Mouse (Mus musculus): ENCODE results near the gene Tes. TPM values are rescaled to one million over a fixed set of nuclear protein-coding genes. Genes with fewer than 3 reads are reported as not detected.

The Tes gene
- total RNA-seq, 2 experiments from 2014 or later: 5.0 to 12.9 TPM

DNA sequence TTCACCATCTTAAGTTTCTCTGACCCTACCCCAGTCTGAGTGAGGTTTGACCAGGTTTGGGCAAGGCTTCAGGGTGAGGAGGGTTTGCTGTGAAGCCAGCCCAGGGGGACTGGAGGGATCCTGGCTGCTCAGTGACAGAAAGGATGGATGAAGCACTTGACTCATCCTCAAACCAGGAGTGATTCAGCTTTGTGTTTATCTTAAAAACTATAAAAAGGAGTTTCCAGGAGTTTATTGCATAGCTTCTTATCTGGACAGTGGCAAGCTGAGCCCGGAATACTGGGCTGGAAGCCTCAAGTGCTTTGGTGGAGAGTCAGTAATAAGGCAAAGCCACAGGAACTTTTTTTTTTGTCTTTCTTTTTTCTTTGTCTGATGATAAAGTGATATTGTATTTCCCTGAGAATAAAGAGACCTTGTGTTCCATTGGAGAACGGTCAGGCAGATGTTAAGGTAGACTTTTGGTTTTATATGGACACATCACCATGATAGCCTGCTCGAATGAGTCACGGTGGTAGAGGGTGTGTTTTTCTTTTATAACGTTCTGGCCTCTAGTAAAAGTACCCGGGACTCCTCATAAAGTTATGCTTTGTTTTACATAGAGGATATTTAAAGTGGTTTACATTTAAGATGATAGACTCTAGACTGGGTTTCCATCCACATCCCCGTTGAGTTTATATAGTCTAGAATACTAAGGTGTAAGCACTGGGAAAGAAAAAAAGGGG is 8.0 kb downstream of the Tes start:
- ATAC-seq (replicated peaks; ENCODE audit: low FRiP score, poor library complexity, severe bottlenecking): no peak

DNA sequence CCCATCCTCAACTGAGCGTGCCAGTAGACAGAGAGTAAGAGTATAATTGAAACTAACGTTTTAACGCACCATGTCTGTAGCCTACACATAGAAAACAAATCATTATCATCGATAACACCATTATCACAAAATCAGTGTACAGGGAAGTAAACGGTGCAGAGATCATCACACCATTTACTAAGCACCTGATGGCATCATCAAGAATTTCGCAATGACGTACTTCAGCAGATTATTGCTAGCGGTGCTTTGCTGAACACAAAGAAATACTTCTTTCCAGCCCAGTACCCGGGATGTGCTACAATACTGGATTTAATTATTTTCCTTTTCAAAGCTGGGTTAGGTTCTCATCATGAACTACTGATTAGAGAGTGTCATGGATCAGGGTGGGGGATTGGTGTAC is 12.3 kb downstream of the Tes start:
- ATAC-seq (replicated peaks; ENCODE audit: low FRiP score, poor library complexity, severe bottlenecking): no peak

DNA sequence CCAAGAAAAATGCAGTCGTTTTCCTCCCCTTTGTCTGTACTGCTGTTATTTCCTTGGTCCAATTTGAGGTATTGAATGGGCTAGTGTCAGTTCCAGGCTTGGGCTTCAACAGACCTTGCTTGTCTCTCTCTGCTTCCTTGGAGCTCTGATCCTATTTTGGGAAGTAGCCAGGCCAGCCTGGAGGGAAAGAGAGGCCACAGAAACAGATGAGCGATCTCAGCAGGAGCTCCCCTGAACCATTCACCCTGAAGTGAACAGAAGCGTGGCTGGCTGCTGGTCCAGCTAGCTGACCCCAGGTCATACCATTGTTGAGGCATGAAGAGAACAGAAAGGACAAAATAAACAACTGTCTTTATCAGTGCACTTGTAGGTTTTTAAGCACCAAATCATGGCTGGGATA is 12.8 kb downstream of the Tes start:
- no peak for ATAC-seq (replicated peaks; ENCODE audit: low FRiP score, poor library complexity, severe bottlenecking)

DNA sequence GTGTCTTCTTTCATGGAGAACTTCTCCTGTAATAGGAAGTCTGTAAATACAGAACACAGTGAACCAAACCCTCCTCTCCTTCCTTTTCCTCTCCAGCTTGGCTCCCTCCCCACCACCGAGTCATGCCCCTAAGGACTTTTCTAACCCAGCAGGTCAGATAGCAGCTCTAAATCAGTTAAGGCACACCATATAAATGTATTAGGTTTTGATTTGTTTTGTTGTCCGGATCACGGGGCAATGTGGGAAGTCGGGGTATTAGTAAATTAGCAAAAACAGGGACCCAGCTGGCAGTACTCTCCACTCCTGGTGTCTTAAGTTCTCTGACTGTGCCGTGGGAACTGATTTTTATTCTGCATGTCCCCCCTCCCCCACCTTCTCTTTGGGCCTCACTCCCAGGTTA is 14.4 kb downstream of the Tes start:
- ATAC-seq (replicated peaks; ENCODE audit: low FRiP score, poor library complexity, severe bottlenecking): no peak

DNA sequence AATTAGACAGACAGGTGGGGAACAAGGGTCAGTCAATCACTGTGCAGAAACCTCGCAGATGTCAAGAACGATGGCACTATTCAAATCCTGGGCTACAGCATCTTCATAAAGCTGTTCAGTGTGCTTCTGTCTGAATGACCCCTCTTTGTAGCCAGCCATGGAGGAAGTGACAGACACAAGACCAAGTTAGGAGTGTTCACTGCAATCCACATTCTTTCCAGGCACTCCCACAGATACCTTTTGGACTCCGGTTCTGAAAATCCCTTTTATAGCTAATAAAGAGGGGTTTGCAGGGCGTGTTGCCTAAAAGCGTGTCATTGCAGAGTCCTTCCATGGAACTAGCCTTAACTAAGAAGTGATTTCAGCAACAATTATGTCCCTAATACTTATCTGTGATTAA is 14.9 kb downstream of the Tes start:
- ATAC-seq (replicated peaks; ENCODE audit: low FRiP score, poor library complexity, severe bottlenecking): no peak

DNA sequence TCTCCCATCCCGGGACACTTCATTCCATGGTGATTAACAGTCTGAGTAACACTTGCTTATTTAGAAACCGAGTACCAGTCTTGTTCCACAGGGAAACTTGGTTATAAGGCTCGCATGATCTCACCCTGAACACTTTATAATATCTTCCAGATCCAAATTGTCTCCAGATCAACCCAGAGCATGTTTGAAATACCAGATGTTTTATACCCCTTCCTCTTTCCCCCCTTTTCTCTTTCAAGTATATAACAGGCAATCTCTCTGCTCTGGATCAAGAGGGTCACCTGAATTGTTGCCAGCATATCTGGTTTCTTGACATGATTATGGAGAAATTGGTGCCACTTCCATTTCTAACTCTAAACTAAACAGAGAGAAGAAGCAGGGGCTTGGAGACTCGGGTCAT is 17.3 kb downstream of the Tes start:
- ATAC-seq (replicated peaks; ENCODE audit: low FRiP score, poor library complexity, severe bottlenecking): no peak

DNA sequence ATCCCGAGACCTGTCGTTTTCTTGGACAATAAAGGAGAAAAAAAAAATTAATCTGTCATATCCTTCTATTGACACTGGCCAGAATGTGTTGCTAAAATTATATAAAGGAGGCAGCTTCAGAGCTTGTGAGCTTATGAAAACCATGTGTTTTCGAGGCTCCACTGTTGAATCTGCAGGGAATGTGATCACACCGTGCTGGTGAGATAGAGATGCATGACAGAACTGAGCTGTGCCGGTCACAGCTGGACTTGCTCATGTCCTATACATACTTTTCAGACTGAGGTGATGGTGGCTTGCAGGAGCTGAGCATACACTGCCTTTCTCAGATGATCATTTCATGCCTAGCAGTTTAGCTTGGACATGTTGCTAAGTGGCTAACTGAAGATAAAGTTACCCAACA is 17.9 kb downstream of the Tes start:
- ATAC-seq (replicated peaks; ENCODE audit: low FRiP score, poor library complexity, severe bottlenecking): no peak

DNA sequence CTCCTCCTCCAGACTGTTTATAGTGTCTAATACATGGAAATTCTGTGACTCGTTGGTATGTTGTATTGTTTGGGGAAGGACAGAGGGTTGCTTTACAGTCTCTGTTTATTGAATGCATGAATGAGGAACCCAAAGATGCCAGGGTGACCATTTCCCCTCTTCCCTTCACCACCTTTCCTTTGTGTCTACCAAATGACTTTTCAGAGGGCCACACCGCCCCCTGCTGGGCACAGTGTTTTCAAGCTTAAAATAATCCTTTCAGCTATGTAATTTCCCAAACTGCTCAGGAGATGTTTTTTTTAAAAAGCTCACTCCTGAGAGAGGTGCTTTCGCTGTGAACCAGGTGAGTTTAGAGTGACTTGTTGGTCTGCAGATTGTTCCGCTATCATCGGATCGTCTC is 22.5 kb downstream of the Tes start:
- ATAC-seq (replicated peaks; ENCODE audit: low FRiP score, poor library complexity, severe bottlenecking): no peak

DNA sequence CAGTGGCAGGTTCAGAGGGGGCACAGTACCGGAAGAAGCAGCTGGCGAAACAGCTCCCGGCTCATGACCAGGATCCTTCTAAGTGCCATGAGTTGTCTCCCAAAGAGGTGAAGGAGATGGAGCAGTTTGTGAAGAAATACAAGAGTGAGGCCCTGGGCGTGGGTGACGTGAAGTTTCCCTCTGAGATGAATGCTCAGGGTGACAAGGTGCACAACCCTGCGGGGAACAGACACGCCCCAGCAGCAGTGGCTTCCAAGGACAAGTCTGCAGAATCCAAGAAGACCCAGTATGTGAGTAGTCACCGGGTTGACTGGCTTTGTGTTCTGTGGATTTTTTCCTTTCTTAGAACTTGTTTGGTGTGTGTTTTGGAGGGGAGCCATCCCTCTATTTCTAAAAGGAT is 32.4 kb downstream of the Tes start:
- ATAC-seq (replicated peaks; ENCODE audit: low FRiP score, poor library complexity, severe bottlenecking): no peak

DNA sequence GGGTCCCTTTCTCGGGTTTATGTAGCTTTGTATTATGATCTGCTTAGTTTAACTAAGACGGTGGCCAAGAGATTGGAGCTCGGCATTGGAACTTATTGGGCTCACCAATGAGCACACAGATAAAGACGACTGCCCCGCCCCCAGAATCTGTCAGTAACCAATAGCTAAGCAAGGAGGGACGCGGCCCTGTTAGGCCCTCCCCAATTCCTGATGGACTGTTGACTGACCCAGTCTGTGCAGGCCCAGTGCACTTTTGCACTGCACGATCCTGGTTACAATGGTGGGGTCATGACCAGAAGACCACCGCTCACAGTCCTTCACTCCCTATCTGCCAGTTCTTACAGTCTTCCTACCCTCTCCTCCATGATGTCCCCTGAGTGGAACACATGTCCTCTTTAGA is 33.6 kb downstream of the Tes start:
- no peak for ATAC-seq (replicated peaks; ENCODE audit: low FRiP score, poor library complexity, severe bottlenecking)

DNA sequence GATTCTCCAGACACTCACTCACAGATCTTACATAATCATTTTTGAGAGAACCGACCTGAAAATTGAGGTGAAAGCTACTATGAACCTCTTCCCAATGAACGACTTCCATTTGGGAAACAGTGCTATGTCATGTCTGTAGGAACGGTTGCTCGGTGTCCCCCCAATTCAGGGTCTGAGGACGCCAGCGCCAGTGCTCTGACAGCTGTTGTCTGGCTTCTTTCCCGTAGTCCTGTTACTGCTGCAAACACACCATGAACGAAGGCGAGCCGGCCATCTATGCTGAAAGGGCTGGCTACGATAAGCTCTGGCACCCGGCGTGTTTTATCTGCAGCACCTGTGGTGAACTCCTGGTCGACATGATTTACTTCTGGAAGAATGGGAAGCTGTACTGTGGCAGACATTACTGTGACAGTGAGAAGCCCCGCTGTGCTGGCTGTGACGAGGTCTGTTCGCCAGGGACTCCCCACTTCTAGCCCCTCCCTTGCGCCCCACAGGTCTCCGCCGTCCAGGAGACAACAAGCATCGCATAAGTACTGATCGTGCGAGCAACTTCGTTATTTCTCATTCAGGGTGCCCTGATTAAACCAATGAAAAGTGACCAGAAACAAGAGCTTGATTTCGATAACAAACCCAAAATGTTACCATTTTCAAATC is 34.7 kb downstream of the Tes start:
- ATAC-seq (replicated peaks; ENCODE audit: low FRiP score, poor library complexity, severe bottlenecking): no peak

DNA sequence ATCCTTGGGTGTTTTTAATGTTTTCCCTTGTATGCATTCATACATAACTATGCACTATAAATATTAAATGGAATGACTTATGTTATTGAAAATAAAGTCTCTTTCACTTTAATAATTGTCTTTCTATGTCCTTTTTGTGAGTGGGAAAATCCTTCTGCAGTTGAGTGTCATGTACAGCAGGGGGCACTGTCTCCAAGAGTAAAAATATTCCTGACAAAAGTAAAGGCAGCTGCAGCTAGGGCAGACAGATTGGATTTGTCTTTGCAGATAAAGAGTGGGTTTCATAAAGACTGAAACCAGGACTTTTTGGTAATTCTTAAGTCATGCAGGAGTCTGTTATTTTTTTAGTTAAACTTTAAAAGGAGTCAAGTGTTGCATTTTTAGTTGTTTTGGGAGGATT is 40.8 kb downstream of the Tes start:
- ATAC-seq (replicated peaks; ENCODE audit: low FRiP score, poor library complexity, severe bottlenecking): no peak

DNA sequence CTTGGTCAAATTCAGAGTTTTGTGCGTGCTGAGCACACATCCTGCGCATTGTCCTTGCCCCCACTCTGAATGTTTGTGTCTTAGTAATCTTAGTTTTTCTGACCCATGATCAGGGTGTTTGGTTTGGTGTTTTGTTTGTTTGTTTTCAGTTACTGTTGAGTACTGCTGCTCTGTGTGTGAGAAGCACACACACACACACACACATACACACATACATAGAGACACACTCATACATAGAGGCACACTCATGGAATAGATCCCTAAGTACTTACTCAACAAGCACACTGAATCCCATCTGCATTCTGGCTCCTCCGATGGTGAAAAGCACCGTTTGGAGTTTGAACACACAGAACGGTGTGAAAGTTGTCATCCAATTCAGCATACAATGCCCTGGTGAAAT is 41.5 kb downstream of the Tes start:
- ATAC-seq (replicated peaks; ENCODE audit: low FRiP score, poor library complexity, severe bottlenecking): no peak

DNA sequence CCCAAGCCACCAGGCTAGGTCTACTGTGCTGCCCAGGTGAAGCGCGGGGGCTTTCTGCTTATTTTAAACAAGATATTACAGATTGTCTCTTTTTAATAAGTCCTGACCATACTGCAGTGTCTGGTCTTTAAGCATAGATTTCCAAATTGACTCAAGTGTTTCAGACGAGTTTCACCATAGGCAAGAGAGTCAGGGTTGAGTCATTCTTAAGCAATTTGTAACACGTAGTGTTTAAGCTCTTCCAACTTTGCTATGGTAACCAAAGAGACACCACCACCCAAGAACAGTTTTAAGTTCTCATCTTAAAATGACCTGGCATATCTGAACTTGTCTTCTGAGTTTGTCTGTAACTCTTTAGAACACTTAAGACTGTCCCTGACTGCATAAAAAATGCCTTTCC is 44.3 kb downstream of the Tes start:
- no peak for ATAC-seq (replicated peaks; ENCODE audit: low FRiP score, poor library complexity, severe bottlenecking)

DNA sequence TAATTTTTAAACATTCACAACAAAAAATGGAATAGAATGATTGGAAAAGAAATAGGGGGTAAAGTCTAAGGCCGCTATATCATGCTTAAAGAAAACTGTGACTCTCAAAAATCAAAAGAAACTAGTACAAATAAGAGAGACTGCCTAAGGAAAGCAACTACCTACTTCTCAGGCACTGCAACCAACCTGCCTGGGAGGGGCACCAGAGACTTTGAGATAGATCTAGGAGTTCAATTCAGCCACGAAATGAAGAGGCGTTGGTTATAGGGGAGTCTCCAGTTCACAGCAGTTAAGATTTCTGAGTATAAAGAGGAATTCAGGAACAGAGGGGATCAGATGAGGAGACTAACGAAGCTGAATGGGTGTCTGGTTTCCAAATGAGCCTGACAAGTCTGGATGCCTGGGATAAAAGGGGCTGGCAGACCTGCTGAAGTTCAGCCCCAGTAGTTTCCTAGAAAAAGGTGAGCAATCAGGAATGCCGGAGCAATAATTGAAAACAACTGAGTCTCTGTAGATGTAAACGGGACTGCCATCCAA is 45.7 kb downstream of the Tes start:
- ATAC-seq (replicated peaks; ENCODE audit: low FRiP score, poor library complexity, severe bottlenecking): no peak

DNA sequence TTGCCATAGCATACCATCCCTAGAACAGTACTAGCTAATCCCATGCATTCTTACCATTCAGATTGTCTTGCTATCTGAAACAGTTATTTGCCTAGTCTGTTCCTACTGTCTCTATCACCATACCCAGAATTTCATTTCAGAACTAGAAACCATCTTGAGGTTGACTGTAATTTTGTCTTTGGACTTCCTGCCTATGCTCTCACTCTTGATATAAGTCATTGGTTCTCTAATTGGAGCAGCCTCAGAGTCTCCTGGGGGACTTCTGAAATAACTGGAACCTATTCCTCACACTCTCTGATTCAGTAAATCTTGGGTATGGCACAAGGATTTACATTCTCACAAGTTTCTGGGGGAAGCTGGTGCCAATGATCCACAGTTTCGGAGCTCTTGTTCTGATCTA is 47.1 kb downstream of the Tes start:
- no peak for ATAC-seq (replicated peaks; ENCODE audit: low FRiP score, poor library complexity, severe bottlenecking)

DNA sequence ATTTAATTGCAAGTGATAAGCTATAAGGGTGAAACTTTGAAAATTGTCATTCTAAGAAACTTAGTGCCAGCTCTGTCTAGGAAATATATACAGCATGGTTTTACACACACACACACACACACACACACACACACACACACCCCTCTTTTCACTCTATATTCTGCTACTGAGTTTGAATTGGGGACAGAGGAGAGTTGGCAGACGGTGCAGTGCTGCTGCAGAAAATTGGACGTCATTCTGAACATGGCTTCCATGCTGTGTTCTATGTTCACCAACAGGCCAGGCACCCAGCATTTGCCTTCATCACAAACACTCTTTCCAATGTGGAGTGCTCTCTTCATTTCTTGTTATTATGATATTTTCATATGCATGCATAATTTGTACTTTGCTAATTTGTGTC is 48.0 kb downstream of the Tes start:
- no peak for ATAC-seq (replicated peaks; ENCODE audit: low FRiP score, poor library complexity, severe bottlenecking)

DNA sequence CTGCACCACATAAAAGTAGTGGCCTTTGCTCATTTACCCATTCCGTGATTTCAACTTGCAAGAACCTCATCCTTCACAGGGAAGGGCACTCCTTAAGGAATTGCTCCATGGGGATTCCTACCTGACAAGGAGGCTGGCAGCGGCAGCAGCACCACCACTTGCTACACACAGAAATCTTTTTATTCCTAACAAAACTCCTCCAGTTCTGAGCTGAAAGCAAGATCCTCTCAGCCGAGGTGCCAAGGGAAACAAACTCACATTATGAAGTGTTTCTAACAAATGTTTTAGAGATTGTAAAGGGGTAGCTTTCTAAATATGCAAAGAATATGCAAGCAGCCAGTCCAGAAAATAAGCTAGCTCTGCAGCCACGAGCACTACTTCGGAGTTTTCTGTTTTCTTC is 49.6 kb downstream of the Tes start:
- no peak for ATAC-seq (replicated peaks; ENCODE audit: low FRiP score, poor library complexity, severe bottlenecking)

DNA sequence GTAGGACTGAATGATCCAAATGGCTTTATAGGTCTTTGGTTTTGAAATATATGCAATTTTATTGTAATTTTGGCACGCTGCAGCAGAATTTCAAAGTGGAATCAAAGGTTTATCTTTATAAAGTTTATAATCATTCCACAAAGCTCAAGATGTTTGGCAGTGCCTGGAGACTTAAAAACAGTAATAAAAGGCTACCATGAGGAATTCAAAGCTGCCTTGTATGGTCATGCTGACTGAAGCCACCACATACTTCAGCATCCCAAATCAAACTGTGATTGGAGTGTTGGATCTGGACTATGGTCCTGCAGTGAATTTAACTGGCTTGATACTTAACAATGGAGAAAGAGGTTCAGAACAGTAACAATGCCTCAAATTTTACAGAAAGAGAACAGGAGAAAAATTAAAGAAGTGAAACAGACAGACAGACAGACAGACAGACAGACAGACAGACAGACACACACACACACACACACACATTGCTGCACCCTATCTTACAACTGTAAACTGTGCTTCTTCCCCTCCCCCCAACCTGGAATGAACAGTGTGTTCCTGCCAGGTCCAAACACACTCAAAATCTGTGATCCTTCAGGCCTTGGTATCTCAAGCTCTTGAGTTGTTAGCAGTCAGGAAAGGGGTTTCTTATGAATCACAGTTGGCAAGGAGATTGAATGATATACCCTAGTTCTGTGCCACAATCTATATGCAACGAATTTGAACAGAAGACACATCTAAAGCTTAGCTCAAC is 50.3 kb downstream of the Tes start:
- ATAC-seq (replicated peaks; ENCODE audit: low FRiP score, poor library complexity, severe bottlenecking): no peak

DNA sequence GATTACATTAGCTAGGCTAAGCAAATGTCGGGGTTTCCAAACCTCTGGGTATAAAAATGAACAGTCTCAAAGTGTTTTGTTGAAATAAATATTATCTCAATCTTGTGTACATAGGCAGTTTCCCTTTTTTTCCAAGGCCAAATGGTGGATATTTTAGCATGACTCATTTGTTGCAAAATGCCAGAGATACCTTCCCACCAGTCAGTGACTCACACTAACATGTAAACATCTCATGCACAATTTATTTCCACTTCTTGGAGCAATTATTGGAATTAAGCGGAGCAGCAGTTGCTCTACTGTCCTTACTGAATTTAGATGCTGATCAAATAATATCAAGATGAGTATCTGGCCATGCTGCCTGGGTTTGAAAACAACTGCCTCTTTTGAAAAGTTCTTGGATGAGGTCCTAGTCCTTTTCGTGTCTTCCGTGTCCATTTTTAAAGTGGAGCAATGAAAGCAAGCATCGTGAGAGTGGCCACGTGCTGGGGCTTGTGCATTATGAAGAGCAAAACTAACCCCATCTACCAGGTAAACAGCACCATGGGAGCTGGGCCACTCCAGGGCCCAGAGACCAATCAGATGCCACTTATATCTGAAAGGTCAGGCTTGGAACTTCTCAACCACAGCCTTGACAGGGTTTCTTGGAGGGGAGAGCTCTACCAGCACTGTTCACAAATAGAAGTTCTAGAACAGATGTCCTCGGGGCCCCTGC is 54.7 kb downstream of the Tes start:
- no peak for ATAC-seq (replicated peaks; ENCODE audit: low FRiP score, poor library complexity, severe bottlenecking)
